Mouse (Mus musculus) left cerebral cortex, adult 9 months (tissue): Measurements from ENCODE around the gene D17H6S53E.

Experiments
- DNase-seq, 2 experiments: peaks; one replicate each; pipeline ENCODE4 v3.0.0; 2022; ENCODE audit warnings: low spot score in 2 of 2

The D17H6S53E gene

DNA sequence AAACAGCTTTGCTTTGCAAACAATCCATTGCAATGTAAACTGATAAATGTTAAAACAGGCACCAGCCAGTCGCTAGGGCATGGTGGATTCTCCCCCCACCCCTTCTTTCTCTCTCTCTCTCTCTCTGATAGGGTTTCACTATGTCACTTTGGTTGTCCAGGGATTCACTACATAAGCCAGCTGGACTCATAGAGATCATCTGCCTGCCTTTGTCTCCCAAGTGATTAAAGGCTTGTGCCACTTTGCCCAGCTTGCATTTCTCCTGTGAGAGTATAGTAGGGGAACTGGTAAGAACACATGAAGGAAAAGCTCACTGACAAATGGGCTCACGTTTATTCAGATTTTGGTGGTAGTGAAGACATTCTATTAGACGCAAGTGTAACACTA, 6.0 kb downstream of the D17H6S53E start:
- DNase-seq = no peak

DNA sequence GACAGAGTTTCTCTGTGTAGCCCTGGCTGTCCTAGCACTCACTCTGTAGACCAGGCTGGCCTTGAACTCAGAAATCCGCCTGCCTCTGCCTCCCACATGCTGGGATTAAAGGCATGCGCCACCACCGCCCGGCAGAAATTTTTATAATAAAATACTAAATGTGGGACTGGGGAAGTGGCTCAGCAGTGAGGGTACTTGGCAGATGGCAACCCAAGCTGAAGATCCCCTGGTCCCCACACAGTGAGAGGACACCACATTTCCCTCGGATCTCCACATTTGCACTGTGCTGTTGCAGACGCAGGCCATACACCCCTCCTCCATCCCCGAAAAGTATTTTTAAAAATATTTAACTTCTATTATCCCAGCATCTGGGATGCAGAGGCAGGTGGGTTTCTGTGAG, 7.3 kb downstream of the D17H6S53E start:
- no peak for DNase-seq

DNA sequence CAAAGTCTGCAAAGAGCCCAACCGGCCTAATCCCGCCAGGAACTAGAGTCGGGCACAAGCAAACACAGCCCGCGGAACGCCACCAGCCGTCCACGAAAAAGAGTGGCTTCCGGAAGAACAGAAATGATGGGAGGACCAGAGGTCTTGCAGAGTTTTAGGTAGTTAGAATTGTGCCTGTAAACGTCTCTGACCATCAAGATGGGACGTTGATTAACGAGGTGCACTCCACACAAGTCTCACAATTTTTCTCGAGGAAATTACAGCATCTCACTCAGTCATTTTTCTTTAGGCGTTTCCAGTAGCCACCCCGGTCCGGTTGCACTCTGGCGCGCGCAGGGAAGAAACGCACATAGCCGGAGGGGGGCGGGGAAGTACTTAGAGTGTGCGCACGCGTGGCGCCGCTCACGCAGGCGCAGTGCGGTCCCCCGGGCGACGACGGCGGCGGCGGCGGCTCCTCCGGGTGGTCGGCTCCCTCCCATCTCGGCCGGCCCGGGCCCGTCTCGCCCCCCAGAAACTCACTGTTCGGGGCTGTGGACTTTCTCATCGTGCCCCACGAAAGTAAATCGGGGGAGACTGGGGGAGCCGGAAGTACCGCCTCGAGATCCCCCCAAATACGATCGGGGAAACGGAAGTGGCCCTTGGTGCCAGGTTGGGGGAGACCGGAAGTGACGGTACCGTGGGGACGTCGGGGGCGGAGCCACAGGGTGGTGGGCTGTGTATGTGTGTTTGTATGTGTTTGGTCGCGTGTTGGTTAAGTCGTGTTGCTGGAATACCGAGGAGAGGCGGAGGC, 8.8 kb downstream of the D17H6S53E start, which contains the start of gene Bag6:
Gene Bag6, plus strand, starts transcription at position 378 of the 790 bp plus-strand sequence.
- peak; percentile 83 to 94 for DNase-seq

DNA sequence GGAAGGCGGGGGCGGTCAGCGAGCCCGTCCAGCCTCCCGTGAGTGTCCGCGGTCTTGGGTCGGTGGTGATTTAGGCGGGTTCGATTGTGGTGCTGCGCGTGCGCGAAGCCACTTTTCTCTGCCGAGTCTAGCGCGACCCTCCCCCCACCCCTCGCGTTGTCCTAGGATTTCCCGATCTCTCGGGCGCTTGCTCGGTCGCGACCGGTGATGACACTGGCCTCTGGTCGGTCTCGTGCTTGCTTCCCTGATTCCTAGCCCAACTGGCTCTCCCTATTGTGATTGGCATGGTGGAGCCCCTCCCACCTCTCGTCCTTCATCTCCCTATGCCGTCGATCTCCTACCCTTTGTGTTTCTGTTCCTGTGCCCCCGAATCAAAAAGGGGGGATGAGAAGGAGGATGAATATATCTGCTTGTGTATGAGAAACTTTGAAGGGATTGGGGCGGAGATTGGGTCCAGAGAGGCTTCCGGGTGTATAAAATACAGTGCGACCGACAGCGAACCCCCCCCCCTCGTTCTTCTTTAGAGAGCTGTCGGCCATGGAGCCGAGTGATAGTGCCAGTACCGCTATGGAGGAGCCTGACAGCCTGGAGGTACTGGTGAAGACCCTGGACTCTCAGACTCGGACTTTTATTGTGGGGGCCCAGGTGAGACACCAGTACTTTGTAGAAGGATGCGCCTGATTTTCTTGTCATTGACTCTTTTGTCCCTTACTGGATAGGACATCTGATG, 9.6 kb downstream of the D17H6S53E start:
- no peak for DNase-seq

DNA sequence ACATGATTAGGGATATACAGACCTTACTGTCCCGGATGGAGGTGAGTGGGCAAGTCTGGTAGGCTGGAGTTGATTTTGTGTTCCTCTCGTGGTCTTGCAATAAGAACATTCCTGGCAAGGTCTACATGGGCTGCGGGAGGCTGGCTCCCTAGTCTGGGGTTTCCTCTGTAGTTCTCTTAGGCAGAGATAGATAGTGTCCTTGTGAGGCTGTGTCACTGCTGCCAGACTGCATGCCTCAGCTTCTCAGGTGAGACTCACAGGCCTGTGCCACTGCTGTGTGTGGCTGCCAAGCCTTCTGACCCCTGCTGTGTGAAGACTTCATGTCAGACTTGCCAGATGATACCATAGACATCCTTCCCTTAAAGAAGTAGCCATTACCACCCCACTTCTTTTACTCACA, 13.1 kb downstream of the D17H6S53E start:
- no peak for DNase-seq

DNA sequence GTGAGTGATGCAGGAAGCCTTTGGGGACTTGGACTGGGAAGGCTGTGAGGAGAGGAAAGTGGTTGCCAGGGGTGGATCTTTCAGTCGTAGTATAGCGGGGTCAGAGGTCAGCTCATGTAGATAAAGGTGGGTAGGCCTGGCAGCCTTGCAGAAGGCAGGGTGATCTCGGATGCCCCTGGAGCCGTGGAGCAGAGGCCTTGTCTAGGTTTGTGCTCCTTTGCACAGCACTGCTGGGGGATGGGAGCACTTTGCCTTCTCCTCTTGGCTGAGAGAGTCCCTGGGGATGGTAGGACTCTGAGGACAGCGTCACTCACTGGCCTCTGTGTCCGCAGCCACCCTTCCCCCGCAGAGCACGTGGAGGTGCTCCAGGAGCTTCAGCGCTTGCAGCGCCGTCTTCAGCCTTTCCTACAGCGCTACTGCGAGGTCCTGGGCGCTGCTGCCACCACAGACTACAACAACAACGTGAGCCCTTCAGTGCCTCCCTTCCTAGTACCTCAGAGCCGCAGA, 14.4 kb downstream of the D17H6S53E start:
- no peak for DNase-seq

DNA sequence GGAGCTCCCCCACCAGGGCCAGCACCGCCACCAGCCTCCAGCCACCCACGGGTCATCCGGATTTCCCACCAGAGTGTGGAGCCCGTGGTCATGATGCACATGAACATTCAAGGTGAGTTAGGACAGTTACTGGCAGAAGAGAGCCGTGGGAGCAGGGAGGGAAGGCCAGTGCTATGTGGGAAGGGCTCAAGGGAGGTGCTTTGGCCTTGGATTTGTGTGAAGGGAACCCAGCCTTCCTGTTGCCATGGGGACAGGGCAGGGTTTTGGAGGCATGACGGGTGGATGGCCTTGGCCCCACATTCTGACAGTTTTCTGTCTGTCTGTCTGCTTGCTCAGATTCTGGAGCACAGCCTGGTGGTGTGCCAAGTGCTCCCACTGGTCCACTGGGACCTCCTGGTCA, 15.8 kb downstream of the D17H6S53E start:
- no peak for DNase-seq

DNA sequence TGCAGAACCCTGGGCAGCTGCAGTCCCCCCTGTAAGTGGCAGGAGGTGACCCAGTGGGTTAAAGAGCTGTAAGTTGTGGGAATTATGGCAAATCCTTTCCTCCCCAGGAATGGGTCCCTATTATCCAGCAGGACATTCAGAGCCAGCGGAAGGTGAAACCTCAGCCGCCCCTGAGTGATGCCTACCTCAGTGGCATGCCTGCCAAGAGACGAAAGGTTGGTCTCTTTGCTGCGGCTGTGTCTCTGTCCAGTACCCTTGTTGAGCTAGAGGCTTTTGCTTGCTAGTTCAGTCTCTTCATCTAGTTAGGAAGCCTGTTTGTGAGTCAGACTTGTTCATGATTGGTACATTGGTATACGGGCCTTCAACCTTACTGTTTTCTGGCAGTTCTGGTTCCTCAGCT, 20.0 kb downstream of the D17H6S53E start:
- no peak for DNase-seq

DNA sequence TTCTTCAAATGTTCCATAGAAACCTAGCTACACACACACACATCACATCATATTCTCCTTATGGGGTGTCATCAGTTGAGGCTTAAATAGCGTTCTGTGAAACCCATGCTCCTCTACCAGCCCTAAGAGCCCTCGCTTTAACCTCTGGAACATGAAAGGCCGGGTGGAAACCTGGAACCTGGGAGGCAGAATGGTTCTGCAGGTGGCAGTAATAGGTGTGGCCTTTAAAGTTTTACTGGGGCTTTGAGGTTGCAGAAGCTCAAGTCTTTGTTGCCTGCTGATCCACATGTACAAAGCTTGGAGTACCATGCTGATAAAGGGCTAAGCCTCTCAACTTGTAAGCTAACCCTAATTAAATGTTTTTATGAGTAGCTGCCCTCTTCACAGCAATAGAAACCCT, 21.2 kb downstream of the D17H6S53E start:
- DNase-seq = no peak

DNA sequence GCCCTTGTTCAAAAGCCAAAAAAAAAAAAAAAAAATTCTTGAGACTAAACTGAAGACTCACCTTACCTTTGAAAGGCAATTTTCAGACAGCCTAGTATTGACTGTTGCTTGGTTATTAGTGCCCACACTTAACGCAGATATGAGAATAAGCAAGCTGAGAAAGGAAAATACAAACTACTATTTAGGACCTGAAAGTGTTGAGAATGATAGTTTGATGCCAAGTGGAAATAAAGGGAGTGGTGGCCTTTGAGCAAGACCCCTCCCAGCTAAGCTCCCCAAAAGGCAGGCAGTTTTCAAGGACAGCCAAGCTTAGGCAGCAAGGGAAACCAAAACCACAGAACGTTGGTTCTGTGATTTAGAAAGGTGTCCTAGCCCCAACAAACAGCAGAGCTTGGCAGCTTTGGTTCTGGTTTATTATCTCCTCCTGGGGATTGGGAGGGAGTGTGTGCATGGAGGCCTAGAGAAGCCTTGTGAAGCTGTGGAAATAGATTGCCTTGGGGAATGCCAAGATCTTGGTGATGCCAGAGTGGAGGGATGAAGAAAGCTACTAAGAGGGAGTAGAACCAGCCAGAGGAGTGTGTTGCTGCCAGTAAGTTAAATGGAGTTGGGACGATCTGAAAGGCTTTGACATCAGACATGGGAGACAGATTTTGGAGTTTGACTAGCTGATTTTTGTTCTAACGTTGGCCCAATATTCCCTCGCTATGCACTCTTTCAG, 21.9 kb downstream of the D17H6S53E start:
- no peak for DNase-seq

DNA sequence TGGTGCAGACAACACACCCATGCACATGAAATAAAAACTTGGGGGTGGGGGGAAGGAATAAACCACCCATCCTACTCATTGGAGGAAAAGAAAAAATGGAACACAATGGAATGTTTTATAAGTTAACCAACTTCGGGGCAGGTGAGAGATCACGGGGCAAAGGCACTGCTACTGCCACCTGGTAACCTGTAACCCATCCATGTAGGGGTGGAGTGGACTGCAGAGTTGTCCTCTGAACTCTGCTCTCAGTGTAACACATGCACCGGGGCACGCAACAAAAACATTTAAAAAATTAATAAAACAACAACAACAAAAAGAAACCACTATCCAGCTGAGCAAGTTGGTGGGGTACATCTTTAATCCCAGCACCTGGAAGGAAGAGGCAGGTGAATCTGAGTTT, 25.9 kb downstream of the D17H6S53E start:
- no peak for DNase-seq

DNA sequence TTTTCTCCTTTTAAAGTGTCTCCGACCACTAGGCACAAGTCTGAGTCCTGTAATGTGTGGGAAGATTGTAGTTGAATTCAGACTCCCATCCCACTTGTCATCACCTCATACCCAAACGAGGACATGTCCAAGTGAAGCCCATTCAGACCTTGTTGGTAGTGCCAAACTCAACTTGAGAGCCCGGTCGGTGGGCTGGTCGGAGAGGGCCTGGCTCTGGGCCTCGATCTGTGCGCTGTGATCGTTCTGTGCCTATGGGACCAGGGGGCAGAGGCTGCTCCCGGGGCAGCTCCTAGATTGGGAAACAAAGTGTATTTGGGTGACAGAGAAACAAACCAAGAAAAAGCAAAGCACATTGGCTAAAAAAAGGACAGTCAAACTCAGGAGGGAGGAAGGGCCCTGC, 26.9 kb downstream of the D17H6S53E start:
- no peak for DNase-seq

DNA sequence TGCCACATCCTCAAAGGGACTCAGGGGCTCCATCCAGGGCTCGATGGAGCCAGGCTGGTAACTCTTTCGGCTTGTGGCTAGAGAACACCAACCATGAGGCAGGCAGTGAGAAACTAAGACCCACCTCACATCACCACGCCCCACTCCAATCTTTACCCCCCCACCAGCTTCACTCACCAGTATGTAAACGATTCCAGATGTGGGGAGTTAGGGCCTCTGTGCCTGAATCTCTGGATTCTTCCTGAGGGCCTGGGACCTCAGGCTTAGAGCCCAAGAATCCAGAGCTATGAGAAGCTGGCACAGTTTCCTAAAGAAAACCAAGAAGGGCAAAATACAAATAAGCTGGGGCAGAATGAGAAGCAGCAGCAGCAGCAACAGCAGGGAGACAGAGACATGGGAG, 27.8 kb downstream of the D17H6S53E start:
- DNase-seq = no peak

DNA sequence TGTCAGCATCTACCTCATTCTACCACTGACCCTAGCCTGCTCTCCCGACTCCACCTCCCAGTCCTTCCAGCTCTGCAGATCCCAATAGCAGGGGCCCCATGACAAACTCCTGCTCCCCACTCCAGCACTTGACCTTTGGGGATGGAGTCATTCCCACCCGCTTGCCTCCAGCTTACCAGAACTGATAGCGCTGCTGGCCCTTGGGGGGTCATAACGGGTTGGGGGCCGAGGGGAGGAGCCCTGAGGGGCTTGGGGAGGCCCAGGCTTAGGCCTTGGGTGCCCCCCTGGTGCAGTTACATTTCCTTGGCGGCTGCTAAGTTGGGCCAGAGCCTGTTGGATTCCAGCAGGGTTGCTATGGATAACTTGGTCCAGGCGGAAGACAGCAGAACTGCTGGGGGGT, 28.4 kb downstream of the D17H6S53E start:
- no peak for DNase-seq

DNA sequence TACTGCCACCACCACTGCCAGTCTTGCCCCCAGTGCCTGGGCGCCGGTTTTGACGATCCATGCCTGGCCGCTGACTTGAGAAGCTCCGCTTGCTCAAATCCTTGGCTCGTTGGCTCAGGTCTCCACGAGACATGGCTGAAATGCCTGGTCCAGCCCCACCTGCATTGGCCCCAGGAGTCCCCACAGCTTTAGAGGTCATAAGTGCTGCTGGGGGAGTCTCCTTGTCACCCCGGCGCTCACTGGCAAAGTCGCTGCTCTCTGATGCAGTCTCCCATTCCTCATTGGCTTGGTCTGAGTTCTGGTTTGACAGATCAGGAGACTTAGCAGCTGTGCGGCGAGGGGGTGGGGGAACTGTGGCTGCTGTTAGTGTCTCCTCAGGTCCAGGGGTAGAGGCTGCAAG, 29.3 kb downstream of the D17H6S53E start:
- DNase-seq = no peak

DNA sequence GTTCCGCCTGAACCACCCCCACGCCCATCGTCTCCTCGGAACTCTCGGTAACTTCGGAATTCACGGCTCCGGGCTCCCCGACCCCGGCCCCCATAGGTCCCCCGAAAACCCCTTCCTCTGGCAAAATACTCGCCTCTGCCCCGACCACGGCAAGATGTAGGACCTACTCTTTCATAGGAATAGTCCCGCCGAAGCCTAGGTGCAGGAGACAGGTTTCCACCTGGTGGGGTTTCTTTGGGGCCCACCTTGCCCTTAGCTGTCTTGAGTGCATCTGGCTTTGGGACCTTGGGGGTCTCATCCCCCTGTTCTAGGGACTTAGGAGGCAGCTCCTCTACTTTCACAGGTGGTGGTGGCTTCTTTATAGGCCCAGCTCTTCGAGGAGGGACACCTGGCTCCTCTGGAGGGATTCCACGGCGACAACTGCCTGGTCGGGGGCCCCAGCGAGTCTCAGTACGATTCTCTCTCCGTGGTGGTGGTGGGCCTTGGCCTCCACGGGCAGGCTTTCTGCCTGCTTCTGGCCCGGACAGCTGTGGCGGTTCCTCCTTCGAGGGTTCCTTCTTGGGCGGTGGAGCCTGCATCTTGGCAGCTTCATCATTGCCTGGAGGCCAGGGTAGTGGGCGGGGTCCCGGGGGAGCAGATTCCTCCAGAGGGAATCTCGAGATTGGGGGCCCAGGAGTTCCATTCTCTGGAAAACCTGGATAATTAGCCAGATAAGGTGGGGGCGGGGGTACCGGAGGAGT, 30.5 kb downstream of the D17H6S53E start:
- DNase-seq = no peak

DNA sequence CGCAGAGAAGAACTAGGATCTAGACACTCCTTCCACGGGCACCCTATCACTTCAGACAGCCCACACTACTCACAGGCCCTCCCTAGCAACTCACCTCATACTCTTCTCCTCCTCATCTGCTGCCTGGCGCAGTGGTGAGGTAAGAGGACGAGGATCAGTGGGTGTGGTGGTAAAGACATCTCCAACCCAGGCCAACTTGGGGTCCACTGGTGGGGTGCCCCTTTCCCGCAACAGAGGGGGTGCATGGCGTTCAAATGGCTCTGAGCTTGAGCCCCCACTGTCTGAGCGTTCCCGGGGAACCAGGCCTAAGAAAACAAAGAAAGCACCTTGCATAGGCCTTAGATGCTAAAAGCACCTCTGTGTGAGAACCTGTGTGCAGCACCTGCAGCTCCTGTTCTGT, 31.1 kb downstream of the D17H6S53E start:
- no peak for DNase-seq

DNA sequence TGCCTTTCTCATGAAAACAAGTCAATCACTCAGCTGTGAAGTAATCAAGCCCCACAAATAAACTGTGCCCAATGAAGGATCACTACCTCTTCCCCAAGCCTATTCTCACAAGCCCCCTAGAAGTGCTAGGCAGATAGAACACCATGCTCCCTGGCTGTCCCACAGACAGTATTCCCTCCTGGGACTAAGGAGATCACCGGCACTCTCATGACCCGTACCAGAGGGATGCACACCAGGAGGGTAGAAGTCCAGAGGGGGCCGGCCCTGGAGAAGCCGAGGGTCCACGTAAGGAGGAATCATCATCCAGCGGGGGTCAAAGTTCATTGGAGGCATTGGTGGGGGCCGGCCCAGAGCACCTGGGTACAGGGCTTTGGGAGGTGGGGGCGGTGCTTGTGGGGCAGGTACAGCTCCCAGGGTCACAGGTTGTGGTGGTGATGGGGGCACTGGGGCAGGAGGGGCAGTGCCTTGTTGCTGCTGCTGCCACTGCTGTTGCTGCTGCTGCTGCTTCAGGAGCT, 31.5 kb downstream of the D17H6S53E start:
- no peak for DNase-seq

DNA sequence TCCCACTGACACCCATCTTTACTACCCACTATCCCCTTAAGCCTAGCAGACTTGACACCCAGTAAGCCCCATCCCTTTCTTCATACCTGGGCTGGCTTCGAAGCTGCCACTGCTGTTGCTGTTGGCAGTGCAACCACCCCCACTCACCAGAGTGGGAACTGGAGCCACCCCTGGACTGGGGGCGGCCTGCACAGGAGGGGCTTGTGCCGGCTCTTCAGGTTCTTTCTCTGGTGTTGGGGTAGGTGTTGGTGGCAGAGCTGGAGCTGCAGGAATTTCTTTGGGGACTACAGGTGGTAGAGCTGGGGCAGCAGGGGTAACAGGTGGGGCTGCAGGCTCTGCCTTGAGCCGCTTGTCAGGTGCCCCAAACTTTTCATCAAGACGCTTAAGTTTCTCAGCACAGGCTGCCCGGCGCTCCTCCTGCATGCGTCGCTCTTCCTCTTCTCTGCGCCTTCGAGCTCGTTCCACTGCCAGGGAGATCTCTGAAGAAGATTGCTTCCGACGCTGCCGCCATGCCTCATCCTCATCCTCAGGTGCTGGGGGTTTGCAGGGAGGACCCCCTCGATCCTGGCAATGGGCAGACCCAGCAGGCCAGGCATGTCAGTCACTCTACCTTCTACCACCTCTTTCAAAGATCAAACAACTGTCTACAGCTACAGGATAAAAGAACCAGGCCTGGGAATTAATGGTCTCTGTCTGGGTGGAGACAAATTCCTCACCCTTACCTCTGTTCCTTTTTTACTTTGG, 32.8 kb downstream of the D17H6S53E start:
- no peak for DNase-seq

DNA sequence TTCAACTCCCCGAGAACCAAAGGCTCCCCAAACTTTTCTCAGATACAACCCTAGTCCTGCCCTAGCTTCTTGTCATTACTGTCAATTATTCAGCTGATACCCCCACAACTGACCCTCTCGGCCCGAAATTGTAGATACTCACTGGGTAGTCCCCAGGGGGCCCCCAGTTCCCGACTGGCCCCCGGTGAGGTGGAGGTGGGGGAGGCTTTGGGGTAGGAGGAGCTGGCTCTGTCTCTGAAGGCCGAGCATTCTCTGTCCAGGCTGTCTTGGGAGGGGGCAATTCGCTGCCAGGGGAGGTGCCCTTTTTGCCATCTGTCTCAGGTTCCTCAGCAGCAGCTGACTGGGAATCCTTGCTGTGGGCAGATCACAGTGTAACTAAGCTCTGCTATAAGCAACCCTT, 33.5 kb downstream of the D17H6S53E start:
- DNase-seq = no peak

DNA sequence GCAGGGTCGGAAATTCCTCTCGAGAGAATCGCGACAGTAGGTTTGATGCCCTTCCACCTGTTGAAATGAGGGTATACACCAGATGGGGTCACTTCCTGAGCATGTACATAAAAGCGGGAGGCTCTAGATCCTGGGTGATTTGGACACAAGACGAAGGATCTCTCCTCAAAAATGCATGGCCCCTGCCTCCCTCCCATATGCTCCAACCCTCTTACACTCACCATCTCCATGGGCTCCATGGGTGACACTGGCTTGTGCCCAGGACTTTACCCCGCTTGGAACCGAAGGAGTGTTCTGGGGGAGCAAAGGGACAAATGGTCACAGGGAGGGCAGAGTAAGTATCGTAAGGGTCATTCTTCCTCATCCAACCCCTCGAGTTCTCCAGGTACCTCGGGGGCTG, 35.2 kb downstream of the D17H6S53E start:
- DNase-seq = no peak
